Mouse (Mus musculus) heart, adult 2 months (tissue): ENCODE measurements around the gene Mef2d. TPM values are rescaled to one million over a fixed set of nuclear protein-coding genes. Genes with fewer than 3 reads are reported as not detected.

ENCODE experiments used
- DNase-seq, 2 experiments: peaks; one replicate each; pipeline ENCODE4 v3.0.0; 2021
- H3K27ac ChIP-seq: fragments of 200-600 bp; 2 replicates; pipeline ENCODE4 v1.8.1; 2022
- H3K27me3 ChIP-seq: fragments of 200-500 bp; 2 replicates; pipeline ENCODE4 v1.6.1; 2012; ENCODE audit warnings: mild to moderate bottlenecking, low read length, inconsistent platforms, mixed read lengths; ENCODE audit not compliant: control insufficient read depth, insufficient read depth
- H3K36me3 ChIP-seq: fragments of 200-500 bp; 2 replicates; pipeline ENCODE4 v1.6.1; 2012; ENCODE audit warnings: low read length, inconsistent platforms; ENCODE audit not compliant: control insufficient read depth, insufficient read depth
- H3K4me1 ChIP-seq: fragments of 200-500 bp; 2 replicates; pipeline ENCODE4 v1.6.1; 2011; ENCODE audit warnings: low read length; ENCODE audit not compliant: control insufficient read depth, insufficient read depth
- H3K4me3 ChIP-seq: fragments of 200-600 bp; 2 replicates; pipeline ENCODE4 v1.8.1; 2022
- H3K79me2 ChIP-seq: fragments of 200-500 bp; replicated peaks from 2 replicates; pipeline ENCODE4 v1.6.1; 2012; ENCODE audit warnings: mild to moderate bottlenecking, inconsistent platforms, low read length, moderate library complexity, mixed read lengths; ENCODE audit not compliant: control insufficient read depth, insufficient read depth
- H3K9ac ChIP-seq: fragments of 200-500 bp; 2 replicates; pipeline ENCODE4 v1.6.1; 2012; ENCODE audit warnings: low read depth, mild to moderate bottlenecking, control low read depth, inconsistent platforms, low read length, mixed read lengths
- CTCF ChIP-seq: fragments of 200-600 bp; IDR thresholded peaks from 2 replicates; pipeline ENCODE4 v1.8.1; 2022; ENCODE audit warnings: antibody characterized with exemption, mild to moderate bottlenecking, moderate library complexity
- EP300 ChIP-seq: fragments of 200-500 bp; IDR thresholded peaks from 2 replicates; pipeline ENCODE4 v1.6.1; 2011; ENCODE audit warnings: low read depth, low read length, control low read depth; ENCODE audit not compliant: insufficient read depth
- POLR2A ChIP-seq: fragments of 200-500 bp; IDR thresholded peaks from 2 replicates; pipeline ENCODE4 v1.6.1; 2011; ENCODE audit warnings: mild to moderate bottlenecking, low read depth, low read length, control low read depth; ENCODE audit not compliant: insufficient read depth
- WGBS: fragments of 180-500 bp; shearing (Covaris S2); methylation state at CpG from one replicate; pipeline ENCODE4 v1.1.7; 2018; 5-methylcytosine and 5-hydroxymethylcytosine counted together
- intact Hi-C: fragments of 180-260 bp; cut with DNase I; formaldehyde crosslinking; loops from one replicate; pipeline ENCODE4 v1.15.1; 2025
- long read RNA-seq: library from polyadenylated mRNA; stranded (forward); transcript quantifications from one replicate; pipeline ENCODE4 v2.0.0, GENCODE M21; 2021
- polyA plus RNA-seq: library from polyadenylated mRNA; depleted of rRNA; stranded (reverse); fragments of >200 nt; gene quantifications from 2 replicates; pipeline ENCODE4 v1.2.3, GENCODE M21; 2012; rRNA removed
- total RNA-seq, 2 experiments: library from RNA; stranded (reverse); gene quantifications; 2 replicates each; pipeline ENCODE4 v1.2.3; 2021

Mef2d gene
- 100 to 1,000 TPM; 118 to 129 TPM for total RNA-seq
- polyA plus RNA-seq = 119 and 122 TPM in 2 replicates
- long read RNA-seq, full-length matches to known transcripts = 16 of 88 reads
- long read RNA-seq, partial matches to known transcripts = 57 of 88 reads
- long read RNA-seq, other reads (novel, unspliced or antisense) = 15 of 88 reads

GRCm38 (mm10) chr3:88141787-88142523, at the start of gene Mef2d:
TSS of gene Mef2d (plus strand) at chr3:88142372.
- intact Hi-C loops = loop anchor here (2.0 to 5.0 kb wide), 2 partner anchors 33 to 160 kb away; no protein-coding TSS in a partner anchor

GRCm38 (mm10) chr3:88094126-88094525, 48.0 kb upstream of the Mef2d start:
- Histone ChIP-seq H3K27ac (no peak overlapping the region), H3K4me3 (no peak overlapping the region), H3K4me1 (no peaks in the 10 kb centered on the region), H3K36me3 (no peaks in the 10 kb centered on the region), H3K27me3 (no peaks in the 10 kb centered on the region), H3K79me2 (no peaks in the 10 kb centered on the region), H3K9ac (no peak overlapping the region)
- WGBS = 93% methylated on average over 5 of the region's 5 CpGs
- no peak for TF ChIP-seq POLR2A
- no peak for TF ChIP-seq EP300
- no peak for TF ChIP-seq CTCF
- intact Hi-C loops = no loop called here
- DNase-seq = no peak

More at GRCm38 (mm10) chr3:88141787-88142523, at the start of gene Mef2d:
- WGBS = under 1% methylated on average over 51 of the region's 52 CpGs
- DNase-seq = peak; percentile 96 to 97
- peaks cover 8% of the 10 kb centered on the region for H3K36me3 ChIP-seq
- H3K79me2 ChIP-seq = peaks cover 12% of the 10 kb centered on the region
- peak; percentile 58 for TF ChIP-seq CTCF
- peak; percentile 94 for TF ChIP-seq POLR2A
- TF ChIP-seq EP300 = peak; percentile 50
- H3K9ac ChIP-seq = peak within 1 kb of the TSS; percentile 86
- peaks cover 37% of the 10 kb centered on the region for H3K4me1 ChIP-seq
- peak within 1 kb of the TSS; percentile 96 for H3K4me3 ChIP-seq
- H3K27ac ChIP-seq = peak within 1 kb of the TSS; percentile 99
- H3K27me3 ChIP-seq = no peaks in the 10 kb centered on the region

GRCm38 (mm10) chr3:88097666-88098065, 44.5 kb upstream of the Mef2d start:
- no peak for DNase-seq
- WGBS = 67% methylated on average over 6 of the region's 6 CpGs
- intact Hi-C loops = no loop called here
- Histone ChIP-seq H3K79me2 (no peaks in the 10 kb centered on the region), H3K27me3 (no peaks in the 10 kb centered on the region), H3K9ac (no peak overlapping the region), H3K27ac (no peak overlapping the region), H3K4me1 (peaks cover 6% of the 10 kb centered on the region), H3K36me3 (no peaks in the 10 kb centered on the region), H3K4me3 (no peak overlapping the region)
- no peak for TF ChIP-seq POLR2A
- no peak for TF ChIP-seq CTCF
- no peak for TF ChIP-seq EP300

GRCm38 (mm10) chr3:88100251-88100650, 41.9 kb upstream of the Mef2d start:
- H3K27ac ChIP-seq = no peak overlapping the region
- no peak for DNase-seq
- WGBS = 51% methylated on average over 3 of the region's 3 CpGs

GRCm38 (mm10) chr3:88101736-88102135, 40.4 kb upstream of the Mef2d start:
- Histone ChIP-seq H3K4me1 (peaks cover 8% of the 10 kb centered on the region), H3K27ac (peak overlapping the region; percentile 56; the same call in 1 of the 2 replicates), H3K9ac (no peak overlapping the region), H3K36me3 (no peaks in the 10 kb centered on the region), H3K27me3 (no peaks in the 10 kb centered on the region), H3K4me3 (no peak overlapping the region), H3K79me2 (no peaks in the 10 kb centered on the region)
- no peak for TF ChIP-seq EP300
- no peak for TF ChIP-seq POLR2A
- TF ChIP-seq CTCF = no peak
- no peak for DNase-seq
- 85% methylated on average over 7 of the region's 7 CpGs for WGBS
- intact Hi-C loops = no loop called here

More at GRCm38 (mm10) chr3:88100251-88100650, 41.9 kb upstream of the Mef2d start:
- Histone ChIP-seq H3K4me1 (peaks cover 8% of the 10 kb centered on the region), H3K79me2 (no peaks in the 10 kb centered on the region), H3K36me3 (no peaks in the 10 kb centered on the region), H3K4me3 (no peak overlapping the region), H3K9ac (no peak overlapping the region), H3K27me3 (no peaks in the 10 kb centered on the region)
- intact Hi-C loops = no loop called here
- TF ChIP-seq POLR2A (no peak), CTCF (no peak), EP300 (no peak)

GRCm38 (mm10) chr3:88102196-88102595, 40.0 kb upstream of the Mef2d start:
- H3K27ac ChIP-seq = peak overlapping the region; percentile 56
- peaks cover 8% of the 10 kb centered on the region for H3K4me1 ChIP-seq
- 45% methylated on average over 6 of the region's 6 CpGs for WGBS
- no peak overlapping the region for H3K9ac ChIP-seq
- H3K36me3 ChIP-seq = no peaks in the 10 kb centered on the region
- no peak for TF ChIP-seq CTCF
- TF ChIP-seq POLR2A = no peak
- no peak for TF ChIP-seq EP300
- H3K27me3 ChIP-seq = no peaks in the 10 kb centered on the region
- DNase-seq = no peak
- intact Hi-C loops = no loop called here
- H3K79me2 ChIP-seq = no peaks in the 10 kb centered on the region
- no peak overlapping the region for H3K4me3 ChIP-seq
